8 mouse cellular contexts compared by ENCODE assay signal in the genomic region with DNA sequence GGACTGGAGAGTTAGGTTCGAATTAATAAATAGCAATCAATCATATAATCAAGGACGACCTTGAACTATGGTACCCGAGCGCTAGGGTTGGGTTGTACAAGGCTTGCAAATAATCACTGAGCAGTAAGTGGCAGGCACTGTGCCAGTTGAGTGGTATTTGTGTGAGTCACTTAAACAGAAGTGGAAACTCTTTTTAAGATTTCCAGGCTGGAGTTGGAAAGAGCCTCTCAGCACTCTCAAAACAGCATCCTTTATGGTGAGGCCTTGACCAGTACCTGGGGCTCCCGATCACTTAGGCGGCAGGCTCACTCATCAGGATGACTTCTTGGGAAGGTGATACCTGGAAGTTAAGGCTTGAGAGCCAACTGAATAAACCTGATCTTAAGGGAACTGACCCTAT. TPM values are rescaled to one million over a fixed set of nuclear protein-coding genes. Genes with fewer than 3 reads are reported as not detected.
DNase-seq lines count a peak whose midpoint lies in the region; ATAC-seq lines count a peak whose summit lies in the region.

No protein-coding gene starts in this region.

- 34% methylated on average over 6 of the region's 6 CpGs for WGBS in heart, embryonic 13.5 days
- WGBS in limb, embryonic 10.5 days = 51% methylated on average over 6 of the region's 6 CpGs
- WGBS in midbrain, embryonic 14.5 days = 61% methylated on average over 6 of the region's 6 CpGs

- no peaks in the 10 kb centered on the region for H3K9me3 ChIP-seq in megakaryocyte, embryonic 14.5 days
- no peaks in the 10 kb centered on the region for H3K9me3 ChIP-seq in heart, embryonic 13.5 days
- no peaks in the 10 kb centered on the region for H3K9me3 ChIP-seq in limb, embryonic 10.5 days (replicated peaks)
- no peaks in the 10 kb centered on the region for H3K9me3 ChIP-seq in midbrain, embryonic 14.5 days (ENCODE audit: control insufficient read depth, low read length)

- DNase-seq in adrenal gland, postnatal 14 days = peak; percentile 87
- no peak for DNase-seq in limb, embryonic 10.5 days (ENCODE audit: low spot score)
- no peak for DNase-seq in midbrain, embryonic 14.5 days
- DNase-seq in spleen, postnatal 14 days (ENCODE audit: low spot score in 2 of 2) = no peak
- DNase-seq in ovary, adult 18-20 months (ENCODE audit: low spot score) = no peak

- H3K4me1 ChIP-seq in megakaryocyte, embryonic 14.5 days = peaks cover 80% of the 10 kb centered on the region
- H3K4me1 ChIP-seq in heart, embryonic 13.5 days = peaks cover 80% of the 10 kb centered on the region
- H3K4me1 ChIP-seq in limb, embryonic 10.5 days = peaks cover 65% of the 10 kb centered on the region
- H3K4me1 ChIP-seq in midbrain, embryonic 14.5 days (ENCODE audit: control insufficient read depth, insufficient read depth, low read length) = peaks cover 21% of the 10 kb centered on the region

- H3K4me2 ChIP-seq in heart, embryonic 13.5 days = peak overlapping the region; percentile 90
- peak overlapping the region; percentile 98 for H3K4me2 ChIP-seq in midbrain, embryonic 14.5 days (ENCODE audit: low read length)

- ATAC-seq in megakaryocyte, adult 5-6 weeks (ENCODE audit: poor library complexity, severe bottlenecking) = no peak
- ATAC-seq in heart, embryonic 13.5 days (ENCODE audit: extremely low read depth, insufficient number of reproducible peaks, low FRiP score, low TSS enrichment) = no peak
- ATAC-seq in midbrain, embryonic 14.5 days (ENCODE audit: low FRiP score, low TSS enrichment) = no peak

- H3K9ac ChIP-seq in heart, embryonic 13.5 days = peak overlapping the region; percentile 91
- H3K9ac ChIP-seq in midbrain, embryonic 14.5 days (replicated peaks; ENCODE audit: low read length) = peak overlapping the region; percentile 73

- H3K27ac ChIP-seq in heart, embryonic 13.5 days (replicated peaks) = peak overlapping the region; percentile 100
- H3K27ac ChIP-seq in limb, embryonic 10.5 days = peak overlapping the region; percentile 99
- H3K27ac ChIP-seq in midbrain, embryonic 14.5 days (replicated peaks; ENCODE audit: low read depth, low read length) = peak overlapping the region; percentile 100

- H3K4me3 ChIP-seq in megakaryocyte, embryonic 14.5 days (replicated peaks) = peak overlapping the region; percentile 99
- H3K4me3 ChIP-seq in heart, embryonic 13.5 days = peak overlapping the region; percentile 100
- H3K4me3 ChIP-seq in limb, embryonic 10.5 days = peak overlapping the region; percentile 98
- peak overlapping the region; percentile 100 for H3K4me3 ChIP-seq in midbrain, embryonic 14.5 days (replicated peaks; ENCODE audit: low read depth, low read length)

- no peaks in the 10 kb centered on the region for H3K27me3 ChIP-seq in megakaryocyte, embryonic 14.5 days (replicated peaks)
- H3K27me3 ChIP-seq in heart, embryonic 13.5 days (replicated peaks) = no peaks in the 10 kb centered on the region
- H3K27me3 ChIP-seq in limb, embryonic 10.5 days (ENCODE audit: low read depth, poor library complexity, severe bottlenecking) = no peaks in the 10 kb centered on the region; the same call in 1 of the 2 replicates
- no peaks in the 10 kb centered on the region for H3K27me3 ChIP-seq in midbrain, embryonic 14.5 days (ENCODE audit: control insufficient read depth, insufficient read depth, low read length)

- peaks cover 76% of the 10 kb centered on the region for H3K36me3 ChIP-seq in megakaryocyte, embryonic 14.5 days (replicated peaks; ENCODE audit: low read length)
- peaks cover 65% of the 10 kb centered on the region for H3K36me3 ChIP-seq in heart, embryonic 13.5 days
- H3K36me3 ChIP-seq in limb, embryonic 10.5 days = peaks cover 65% of the 10 kb centered on the region
- H3K36me3 ChIP-seq in midbrain, embryonic 14.5 days (ENCODE audit: control insufficient read depth, insufficient read depth, low read length) = peaks cover 60% of the 10 kb centered on the region

RNA-seq across cellular contexts. Expression of a gene that starts 0.8 kb away (rescaled TPM):
- polyA plus RNA-seq in megakaryocyte, embryonic 14.5 days (2012; ENCODE audit: insufficient read depth, low replicate concordance) = 278 and 483 TPM in 2 replicates
- total RNA-seq in megakaryocyte, adult 5-6 weeks (2015) = 172 and 184 TPM in 2 replicates
- 253 and 263 TPM in 2 replicates for total RNA-seq in megakaryocyte, adult 5-6 weeks (2017)
- 195 TPM in 2 replicates for total RNA-seq in adrenal gland, postnatal 14 days (2021)
- 74.9 and 83.4 TPM in 2 replicates for polyA plus RNA-seq in heart, embryonic 13.5 days (2015; fragmentation: Nextera tagmentation; extraction: Ambion mirVana)
- polyA plus RNA-seq in limb, embryonic 10.5 days (2016; fragmentation: Nextera tagmentation; extraction: Ambion mirVana) = 113 TPM in 2 replicates
- polyA plus RNA-seq in midbrain, embryonic 14.5 days (2014; fragmentation: Nextera tagmentation; extraction: Ambion mirVana) = 114 and 122 TPM in 2 replicates

RNA-seq across cellular contexts. Expression of a gene that starts 9.9 kb away (rescaled TPM):
- polyA plus RNA-seq in megakaryocyte, embryonic 14.5 days (2012; ENCODE audit: insufficient read depth, low replicate concordance) = 19.7 and 57.2 TPM in 2 replicates
- 32.9 and 35.4 TPM in 2 replicates for total RNA-seq in megakaryocyte, adult 5-6 weeks (2015)
- total RNA-seq in megakaryocyte, adult 5-6 weeks (2017) = 12.6 and 20.3 TPM in 2 replicates
- total RNA-seq in adrenal gland, postnatal 14 days (2021) = 34.7 and 35.1 TPM in 2 replicates
- polyA plus RNA-seq in heart, embryonic 13.5 days (2015; fragmentation: Nextera tagmentation; extraction: Ambion mirVana) = 39.0 and 39.7 TPM in 2 replicates
- 70.0 and 75.5 TPM in 2 replicates for polyA plus RNA-seq in limb, embryonic 10.5 days (2016; fragmentation: Nextera tagmentation; extraction: Ambion mirVana)
- polyA plus RNA-seq in midbrain, embryonic 14.5 days (2014; fragmentation: Nextera tagmentation; extraction: Ambion mirVana) = 73.9 and 100 TPM in 2 replicates

RNA-seq across cellular contexts. Expression of a gene that starts 18.6 kb away (rescaled TPM):
- polyA plus RNA-seq in megakaryocyte, embryonic 14.5 days (2012; ENCODE audit: insufficient read depth, low replicate concordance) = 6.2 TPM in 1 of 2 replicates, not detected in the other
- total RNA-seq in megakaryocyte, adult 5-6 weeks (2015) = 2.4 and 9.5 TPM in 2 replicates
- not detected in 2 replicates for total RNA-seq in megakaryocyte, adult 5-6 weeks (2017)
- 7.2 and 15.4 TPM in 2 replicates for total RNA-seq in adrenal gland, postnatal 14 days (2021)
- polyA plus RNA-seq in heart, embryonic 13.5 days (2015; fragmentation: Nextera tagmentation; extraction: Ambion mirVana) = not detected in 2 replicates
- not detected in 2 replicates for polyA plus RNA-seq in limb, embryonic 10.5 days (2016; fragmentation: Nextera tagmentation; extraction: Ambion mirVana)
- polyA plus RNA-seq in midbrain, embryonic 14.5 days (2014; fragmentation: Nextera tagmentation; extraction: Ambion mirVana) = 2.1 TPM in 1 of 2 replicates, not detected in the other

RNA-seq across cellular contexts. Expression of a gene that starts 20.4 kb away (rescaled TPM):
- polyA plus RNA-seq in megakaryocyte, embryonic 14.5 days (2012; ENCODE audit: insufficient read depth, low replicate concordance) = 13.5 and 36.4 TPM in 2 replicates
- 12.3 and 14.2 TPM in 2 replicates for total RNA-seq in megakaryocyte, adult 5-6 weeks (2015)
- total RNA-seq in megakaryocyte, adult 5-6 weeks (2017) = 16.4 and 17.5 TPM in 2 replicates
- total RNA-seq in adrenal gland, postnatal 14 days (2021) = 42.3 and 48.6 TPM in 2 replicates
- 25.5 and 25.9 TPM in 2 replicates for polyA plus RNA-seq in heart, embryonic 13.5 days (2015; fragmentation: Nextera tagmentation; extraction: Ambion mirVana)
- polyA plus RNA-seq in limb, embryonic 10.5 days (2016; fragmentation: Nextera tagmentation; extraction: Ambion mirVana) = 42.4 and 43.7 TPM in 2 replicates
- polyA plus RNA-seq in midbrain, embryonic 14.5 days (2014; fragmentation: Nextera tagmentation; extraction: Ambion mirVana) = 28.1 and 41.7 TPM in 2 replicates

RNA-seq across cellular contexts. Expression of a gene that starts 32.8 kb away (rescaled TPM):
- not detected in 2 replicates for polyA plus RNA-seq in megakaryocyte, embryonic 14.5 days (2012; ENCODE audit: insufficient read depth, low replicate concordance)
- total RNA-seq in megakaryocyte, adult 5-6 weeks (2015) = 0.02 TPM in 1 of 2 replicates, not detected in the other
- total RNA-seq in megakaryocyte, adult 5-6 weeks (2017) = not detected in 2 replicates
- 0.63 and 0.83 TPM in 2 replicates for total RNA-seq in adrenal gland, postnatal 14 days (2021)
- polyA plus RNA-seq in heart, embryonic 13.5 days (2015; fragmentation: Nextera tagmentation; extraction: Ambion mirVana) = not detected in 2 replicates
- polyA plus RNA-seq in limb, embryonic 10.5 days (2016; fragmentation: Nextera tagmentation; extraction: Ambion mirVana) = 0.06 and 0.08 TPM in 2 replicates
- polyA plus RNA-seq in midbrain, embryonic 14.5 days (2014; fragmentation: Nextera tagmentation; extraction: Ambion mirVana) = 0.75 and 1.5 TPM in 2 replicates
